Mouse (Mus musculus): ENCODE measurements around the gene Mnd1.

The Mnd1 gene

GRCm38 (mm10) chr3:84090982-84091381, 64.6 kb downstream of the Mnd1 start:
- DNase-seq (ENCODE audit: extremely low spot score) = peak; percentile 31

- no peak for DNase-seq (ENCODE audit: extremely low spot score)
These were observed 68.7 kb downstream of the Mnd1 start for GRCm38 (mm10) chr3:84086921-84087320.

GRCm38 (mm10) chr3:84086337-84086736, 69.2 kb downstream of the Mnd1 start:
- DNase-seq (ENCODE audit: extremely low spot score) = no peak

GRCm38 (mm10) chr3:84085429-84085828, 70.2 kb downstream of the Mnd1 start:
- peak; percentile 37 for DNase-seq (ENCODE audit: extremely low spot score)

- DNase-seq (ENCODE audit: extremely low spot score) = no peak
These were observed 74.3 kb downstream of the Mnd1 start for GRCm38 (mm10) chr3:84081208-84081722.

- DNase-seq (ENCODE audit: extremely low spot score) = no peak
These were observed 75.5 kb downstream of the Mnd1 start for GRCm38 (mm10) chr3:84080074-84080473.

GRCm38 (mm10) chr3:84077505-84077904, 78.1 kb downstream of the Mnd1 start:
- no peak for DNase-seq (ENCODE audit: extremely low spot score)

GRCm38 (mm10) chr3:84076543-84077332, 78.8 kb downstream of the Mnd1 start:
- no peak for DNase-seq (ENCODE audit: extremely low spot score)

- no peak for DNase-seq (ENCODE audit: extremely low spot score)
These were observed 80.1 kb downstream of the Mnd1 start for GRCm38 (mm10) chr3:84075516-84075915.

GRCm38 (mm10) chr3:84074777-84075176, 80.8 kb downstream of the Mnd1 start:
- no peak for DNase-seq (ENCODE audit: extremely low spot score)

- DNase-seq (ENCODE audit: extremely low spot score) = no peak
These were observed 83.9 kb downstream of the Mnd1 start for GRCm38 (mm10) chr3:84071641-84072040.

GRCm38 (mm10) chr3:84070811-84071210, 84.8 kb downstream of the Mnd1 start:
- no peak for DNase-seq (ENCODE audit: extremely low spot score)

GRCm38 (mm10) chr3:84068831-84069709, 86.5 kb downstream of the Mnd1 start:
- no peak for DNase-seq (ENCODE audit: extremely low spot score)

GRCm38 (mm10) chr3:84065825-84066224, 89.8 kb downstream of the Mnd1 start:
- DNase-seq (ENCODE audit: extremely low spot score) = no peak

- DNase-seq (ENCODE audit: extremely low spot score) = no peak
These were observed 92.1 kb downstream of the Mnd1 start for GRCm38 (mm10) chr3:84063369-84063914.

- no peak for DNase-seq (ENCODE audit: extremely low spot score)
These were observed 93.8 kb downstream of the Mnd1 start for GRCm38 (mm10) chr3:84061523-84062453.

GRCm38 (mm10) chr3:84060946-84061345, 94.6 kb downstream of the Mnd1 start:
- no peak for DNase-seq (ENCODE audit: extremely low spot score)

GRCm38 (mm10) chr3:84060128-84060527, 95.5 kb downstream of the Mnd1 start:
- DNase-seq (ENCODE audit: extremely low spot score) = no peak

GRCm38 (mm10) chr3:84059676-84060075, 95.9 kb downstream of the Mnd1 start:
- DNase-seq (ENCODE audit: extremely low spot score) = no peak

GRCm38 (mm10) chr3:84059261-84059660, 96.3 kb downstream of the Mnd1 start:
- DNase-seq (ENCODE audit: extremely low spot score) = peak; percentile 23

- DNase-seq (ENCODE audit: extremely low spot score) = no peak
These were observed 106.8 kb downstream of the Mnd1 start for GRCm38 (mm10) chr3:84048729-84049175.

Measured in embryo, embryonic 9.5 days (tissue).